8 mouse cellular contexts compared by ENCODE assay signal in the genomic region with DNA sequence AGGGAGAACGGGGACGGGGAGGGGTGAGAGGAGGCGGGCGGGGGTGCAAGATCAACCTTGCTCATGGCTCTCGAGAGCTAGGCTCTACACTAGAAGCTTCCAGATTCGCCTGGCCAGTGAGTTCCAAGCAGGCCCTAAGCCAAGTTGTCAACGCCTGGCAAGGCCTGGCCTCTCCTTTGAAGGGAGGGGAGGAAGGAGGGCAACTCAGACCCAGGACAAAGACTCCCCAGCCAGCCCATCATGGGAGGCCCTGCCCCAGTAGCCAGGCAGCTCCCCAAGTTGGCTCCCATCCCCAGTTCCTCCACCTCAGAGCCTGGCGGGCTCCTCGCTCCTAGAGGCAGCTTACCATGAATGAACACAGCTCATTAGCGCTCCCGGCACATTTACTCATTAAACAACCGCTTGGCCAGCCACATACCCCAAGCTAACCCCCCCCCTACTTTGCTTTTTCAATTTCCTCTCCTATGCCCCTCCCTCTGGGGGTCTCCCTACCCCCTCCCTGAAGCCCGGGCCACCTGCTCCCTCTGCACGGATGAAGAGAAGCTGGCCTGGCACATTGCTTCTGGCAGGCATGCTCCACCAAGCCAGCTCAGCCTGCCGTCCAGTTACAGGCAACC. TPM values are rescaled to one million over a fixed set of nuclear protein-coding genes. Genes with fewer than 3 reads are reported as not detected.
DNase-seq lines count a peak whose midpoint lies in the region; ATAC-seq and TF ChIP-seq lines count a peak whose summit lies in the region.

No protein-coding gene starts in this region.

- H3K9me3 ChIP-seq in lung, embryonic 16.5 days (ENCODE audit: control insufficient read depth, low read length): no peaks in the 10 kb centered on the region
- H3K9me3 ChIP-seq in forebrain, embryonic 16.5 days (ENCODE audit: control insufficient read depth, low read length): no peaks in the 10 kb centered on the region
- no peaks in the 10 kb centered on the region for H3K9me3 ChIP-seq in limb, embryonic 13.5 days
- H3K9me3 ChIP-seq in lung, postnatal 0 days (ENCODE audit: low read length): no peaks in the 10 kb centered on the region

- 37% methylated on average over 15 of the region's 15 CpGs for WGBS in lung, embryonic 16.5 days
- 9% methylated on average over 15 of the region's 15 CpGs for WGBS in forebrain, embryonic 16.5 days
- 31% methylated on average over 15 of the region's 15 CpGs for WGBS in limb, embryonic 13.5 days
- WGBS in lung, postnatal 0 days: 32% methylated on average over 15 of the region's 15 CpGs

- H3K4me2 ChIP-seq in lung, embryonic 16.5 days (ENCODE audit: low read depth, low read length): no peak overlapping the region
- H3K4me2 ChIP-seq in forebrain, embryonic 16.5 days (ENCODE audit: low read length): peak overlapping the region; percentile 5; the same call in 1 of the 2 replicates
- no peak overlapping the region for H3K4me2 ChIP-seq in limb, embryonic 13.5 days (replicated peaks)
- H3K4me2 ChIP-seq in lung, postnatal 0 days (replicated peaks; ENCODE audit: low read depth, low read length): no peak overlapping the region

- H3K4me1 ChIP-seq in lung, embryonic 16.5 days (replicated peaks; ENCODE audit: control insufficient read depth, insufficient read depth, low read length): peaks cover 15% of the 10 kb centered on the region
- peaks cover 62% of the 10 kb centered on the region for H3K4me1 ChIP-seq in forebrain, embryonic 16.5 days (replicated peaks; ENCODE audit: control insufficient read depth, insufficient read depth, low read length)
- H3K4me1 ChIP-seq in limb, embryonic 13.5 days: peaks cover 28% of the 10 kb centered on the region
- H3K4me1 ChIP-seq in lung, postnatal 0 days (ENCODE audit: insufficient read depth, low read depth, low read length): no peaks in the 10 kb centered on the region

- DNase-seq in lung, postnatal 36 days: no peak
- peak; percentile 27 to 57 for DNase-seq in kidney, adult 8-10 months
- DNase-seq in right cerebral cortex, postnatal 25 days: peak; percentile 51
- no peak for DNase-seq in lung, postnatal 0 days (ENCODE audit: low spot score)

- TF ChIP-seq EP300 in lung, postnatal 0 days (IDR thresholded peaks at IDR 0.05): no peak

- H3K27ac ChIP-seq in lung, embryonic 16.5 days (ENCODE audit: low read length): no peak overlapping the region
- H3K27ac ChIP-seq in forebrain, embryonic 16.5 days (ENCODE audit: low read length): peak overlapping the region; percentile 71
- no peak overlapping the region for H3K27ac ChIP-seq in limb, embryonic 13.5 days
- no peak overlapping the region for H3K27ac ChIP-seq in lung, postnatal 0 days (ENCODE audit: low read length)

- no peak for TF ChIP-seq CTCF in lung, postnatal 0 days (IDR thresholded peaks at IDR 0.05)

- no peak overlapping the region for H3K4me3 ChIP-seq in lung, embryonic 16.5 days (ENCODE audit: low read length)
- H3K4me3 ChIP-seq in forebrain, embryonic 16.5 days (replicated peaks; ENCODE audit: low read length): no peak overlapping the region
- H3K4me3 ChIP-seq in limb, embryonic 13.5 days: no peak overlapping the region
- no peak overlapping the region for H3K4me3 ChIP-seq in lung, postnatal 0 days (ENCODE audit: low read depth, low read length)

- H3K27me3 ChIP-seq in lung, embryonic 16.5 days (ENCODE audit: control insufficient read depth, insufficient read depth, low read depth, low read length): peaks cover 27% of the 10 kb centered on the region
- H3K27me3 ChIP-seq in forebrain, embryonic 16.5 days (replicated peaks; ENCODE audit: control insufficient read depth, insufficient read depth, low read length): no peaks in the 10 kb centered on the region
- H3K27me3 ChIP-seq in limb, embryonic 13.5 days: peaks cover 67% of the 10 kb centered on the region
- peaks cover 16% of the 10 kb centered on the region for H3K27me3 ChIP-seq in lung, postnatal 0 days (replicated peaks; ENCODE audit: insufficient read depth, low read length)

- H3K36me3 ChIP-seq in lung, embryonic 16.5 days (ENCODE audit: control insufficient read depth, insufficient read depth, low read length): no peaks in the 10 kb centered on the region
- H3K36me3 ChIP-seq in forebrain, embryonic 16.5 days (ENCODE audit: control insufficient read depth, insufficient read depth): no peaks in the 10 kb centered on the region
- no peaks in the 10 kb centered on the region for H3K36me3 ChIP-seq in limb, embryonic 13.5 days
- no peaks in the 10 kb centered on the region for H3K36me3 ChIP-seq in lung, postnatal 0 days (ENCODE audit: insufficient read depth, low read length)

- ATAC-seq in lung, embryonic 16.5 days (ENCODE audit: low read depth): peak; percentile 34; the same call in 1 of the 2 replicates
- peak; percentile 92 for ATAC-seq in forebrain, embryonic 16.5 days
- 0 out of 2 replicates have a peak, but pooled peaks have one; percentile 25 for ATAC-seq in limb, embryonic 13.5 days (ENCODE audit: low FRiP score, low read depth)
- ATAC-seq in lung, postnatal 0 days: no peak
- ATAC-seq in erythroid progenitor cell, adult 5-6 weeks (replicated peaks; ENCODE audit: low FRiP score, poor library complexity, severe bottlenecking): no peak

- H3K9ac ChIP-seq in lung, embryonic 16.5 days (ENCODE audit: low read length): no peak overlapping the region
- H3K9ac ChIP-seq in forebrain, embryonic 16.5 days (replicated peaks; ENCODE audit: low read depth, low read length): 0 out of 2 replicates have a peak overlapping the region, but pooled peaks have one; percentile 18
- no peak overlapping the region for H3K9ac ChIP-seq in limb, embryonic 13.5 days
- no peak overlapping the region for H3K9ac ChIP-seq in lung, postnatal 0 days (replicated peaks; ENCODE audit: low read depth)

RNA-seq across cellular contexts. Expression of a gene that starts 2.6 kb away (rescaled TPM):
- 0.11 and 0.14 TPM in 2 replicates for polyA plus RNA-seq in lung, embryonic 16.5 days (2015; fragmentation: Nextera tagmentation; extraction: Ambion mirVana)
- 18.2 and 21.3 TPM in 2 replicates for polyA plus RNA-seq in forebrain, embryonic 16.5 days (2015; fragmentation: Nextera tagmentation; extraction: Ambion mirVana)
- 0.29 and 0.32 TPM in 2 replicates for polyA plus RNA-seq in limb, embryonic 13.5 days (2015; fragmentation: Nextera tagmentation; extraction: Ambion mirVana)
- 0.10 and 0.16 TPM in 2 replicates for polyA plus RNA-seq in lung, postnatal 0 days (2015; fragmentation: Nextera tagmentation; extraction: Ambion mirVana)
- 1.1 and 1.7 TPM in 2 replicates for total RNA-seq in erythroid progenitor cell, adult 5-6 weeks (2015; ENCODE audit: low replicate concordance)
- 1.0 and 1.6 TPM in 2 replicates for total RNA-seq in erythroid progenitor cell, adult 5-6 weeks (2017; ENCODE audit: low replicate concordance)

RNA-seq across cellular contexts. Expression of a gene that starts 55.8 kb away (rescaled TPM):
- polyA plus RNA-seq in lung, embryonic 16.5 days (2015; fragmentation: Nextera tagmentation; extraction: Ambion mirVana): 26.8 and 28.6 TPM in 2 replicates
- polyA plus RNA-seq in forebrain, embryonic 16.5 days (2015; fragmentation: Nextera tagmentation; extraction: Ambion mirVana): 8.5 and 10.8 TPM in 2 replicates
- polyA plus RNA-seq in limb, embryonic 13.5 days (2015; fragmentation: Nextera tagmentation; extraction: Ambion mirVana): 21.6 and 23.1 TPM in 2 replicates
- polyA plus RNA-seq in lung, postnatal 0 days (2015; fragmentation: Nextera tagmentation; extraction: Ambion mirVana): 2.1 and 2.8 TPM in 2 replicates
- total RNA-seq in erythroid progenitor cell, adult 5-6 weeks (2015; ENCODE audit: low replicate concordance): 83.4 and 100 TPM in 2 replicates
- 98.9 and 131 TPM in 2 replicates for total RNA-seq in erythroid progenitor cell, adult 5-6 weeks (2017; ENCODE audit: low replicate concordance)

Comparison
In these comparisons a context has a peak if more than half of its experiments do, and no peak if none do; other contexts are left out.
1. ATAC-seq: peak in lung, embryonic 16.5 days (single experiment), forebrain, embryonic 16.5 days (single experiment) and limb, embryonic 13.5 days (single experiment); none in lung, postnatal 0 days (single experiment) and erythroid progenitor cell, adult 5-6 weeks (single experiment).
2. DNase-seq: peak in kidney, adult 8-10 months (2 of 2) and right cerebral cortex, postnatal 25 days (single experiment); none in lung, postnatal 36 days (single experiment) and lung, postnatal 0 days (single experiment).
3. RNA of a gene that starts 2.6 kb away (polyA plus RNA-seq): 18.2 to 21.3 TPM in forebrain, embryonic 16.5 days; 0.29 to 0.32 TPM in limb, embryonic 13.5 days, 0.10 to 0.16 TPM in lung, postnatal 0 days and 0.11 to 0.14 TPM in lung, embryonic 16.5 days; every median in the first group is over 10 times any median in the second.